Mouse (Mus musculus): ENCODE measurements around the gene Btbd9. TPM values are rescaled to one million over a fixed set of nuclear protein-coding genes. Genes with fewer than 3 reads are reported as not detected.
A peak's percentile ranks its signal among the peaks of the same experiment; 100 is the strongest.
"Not testable (repeated sequence)": the region's sequence is repeated elsewhere in the genome, so short reads cannot be mapped to it uniquely, and the experiment has no call there.

Btbd9 gene
- polyA plus RNA-seq, 1 experiment from 2014 or later = 150 TPM

GRCm38 (mm10) chr17:30539098-30539497 is 37.2 kb downstream of the Btbd9 start:
- Histone ChIP-seq H3K4me3 (no peak overlapping the region), H3K27ac (no peak overlapping the region), H3K36me3 (no peaks in the 10 kb centered on the region), H3K4me1 (replicated peaks) (peaks cover 38% of the 10 kb centered on the region), H3K4me2 (no peak overlapping the region), H3K9me3 (no peaks in the 10 kb centered on the region), H3K27me3 (no peaks in the 10 kb centered on the region), H3K9ac (no peak overlapping the region)
- ATAC-seq (ENCODE audit: low FRiP score) = no peak
- WGBS = 56% methylated on average over 8 of the region's 8 CpGs

GRCm38 (mm10) chr17:30536651-30537050 is 39.6 kb downstream of the Btbd9 start:
- 48% methylated on average over 5 of the region's 5 CpGs for WGBS
- H3K27me3 ChIP-seq = no peaks in the 10 kb centered on the region

GRCm38 (mm10) chr17:30533098-30533497 is 43.2 kb downstream of the Btbd9 start:
- Histone ChIP-seq H3K9ac (no peak overlapping the region), H3K4me1 (replicated peaks) (peaks cover 23% of the 10 kb centered on the region), H3K4me3 (no peak overlapping the region), H3K36me3 (no peaks in the 10 kb centered on the region), H3K27ac (no peak overlapping the region), H3K4me2 (no peak overlapping the region), H3K27me3 (no peaks in the 10 kb centered on the region), H3K9me3 (no peaks in the 10 kb centered on the region)
- no peak for ATAC-seq (ENCODE audit: low FRiP score)
- WGBS = 94% methylated on average over 2 of the region's 2 CpGs

More at GRCm38 (mm10) chr17:30536651-30537050, 39.6 kb downstream of the Btbd9 start:
- H3K4me2 ChIP-seq = no peak overlapping the region
- ATAC-seq (ENCODE audit: low FRiP score) = no peak
- H3K36me3 ChIP-seq = no peaks in the 10 kb centered on the region
- no peaks in the 10 kb centered on the region for H3K9me3 ChIP-seq
- no peak overlapping the region for H3K27ac ChIP-seq
- no peak overlapping the region for H3K9ac ChIP-seq
- peaks cover 30% of the 10 kb centered on the region for H3K4me1 ChIP-seq (replicated peaks)
- H3K4me3 ChIP-seq = no peak overlapping the region

- 70% methylated on average over 4 of the region's 4 CpGs for WGBS
- Histone ChIP-seq H3K4me1 (replicated peaks) (peaks cover 16% of the 10 kb centered on the region), H3K9ac (no peak overlapping the region), H3K4me2 (no peak overlapping the region), H3K27ac (no peak overlapping the region), H3K9me3 (no peaks in the 10 kb centered on the region), H3K27me3 (no peaks in the 10 kb centered on the region), H3K4me3 (no peak overlapping the region), H3K36me3 (peaks cover 6% of the 10 kb centered on the region)
- ATAC-seq (ENCODE audit: low FRiP score) = no peak
Observed at GRCm38 (mm10) chr17:30530542-30530940, 45.7 kb downstream of the Btbd9 start.

GRCm38 (mm10) chr17:30529632-30530541 is 46.4 kb downstream of the Btbd9 start:
- Histone ChIP-seq H3K27ac (no peak overlapping the region), H3K36me3 (peaks cover 6% of the 10 kb centered on the region), H3K4me2 (no peak overlapping the region), H3K4me1 (replicated peaks) (peaks cover 15% of the 10 kb centered on the region), H3K9ac (no peak overlapping the region), H3K4me3 (no peak overlapping the region), H3K27me3 (no peaks in the 10 kb centered on the region), H3K9me3 (no peaks in the 10 kb centered on the region)
- 83% methylated on average over 12 of the region's 12 CpGs for WGBS
- no peak for ATAC-seq (ENCODE audit: low FRiP score)

- no peak for ATAC-seq (ENCODE audit: low FRiP score)
- H3K27ac ChIP-seq = 0 out of 2 replicates have a peak overlapping the region, but pooled peaks have one; percentile 35
- H3K36me3 ChIP-seq = peaks cover 14% of the 10 kb centered on the region
- no peak overlapping the region for H3K9ac ChIP-seq
- no peaks in the 10 kb centered on the region for H3K9me3 ChIP-seq
- H3K4me1 ChIP-seq (replicated peaks) = peaks cover 15% of the 10 kb centered on the region
- no peak overlapping the region for H3K4me3 ChIP-seq
- WGBS = 48% methylated on average over 6 of the region's 6 CpGs
- no peak overlapping the region for H3K4me2 ChIP-seq
- no peaks in the 10 kb centered on the region for H3K27me3 ChIP-seq
Observed at GRCm38 (mm10) chr17:30525405-30526295, 50.6 kb downstream of the Btbd9 start.

- Histone ChIP-seq H3K27ac (peak overlapping the region; percentile 23; the same call in 1 of the 2 replicates), H3K9ac (no peak overlapping the region), H3K36me3 (peaks cover 14% of the 10 kb centered on the region), H3K27me3 (no peaks in the 10 kb centered on the region), H3K4me3 (no peak overlapping the region), H3K9me3 (no peaks in the 10 kb centered on the region), H3K4me2 (no peak overlapping the region), H3K4me1 (replicated peaks) (peaks cover 4% of the 10 kb centered on the region)
- no peak for ATAC-seq (ENCODE audit: low FRiP score)
- 90% methylated on average over 7 of the region's 7 CpGs for WGBS
Observed at GRCm38 (mm10) chr17:30524451-30524850, 51.8 kb downstream of the Btbd9 start.

GRCm38 (mm10) chr17:30523783-30524182 is 52.5 kb downstream of the Btbd9 start:
- Histone ChIP-seq H3K9me3 (no peaks in the 10 kb centered on the region), H3K4me3 (no peak overlapping the region), H3K36me3 (peaks cover 14% of the 10 kb centered on the region), H3K27me3 (no peaks in the 10 kb centered on the region), H3K4me2 (no peak overlapping the region), H3K9ac (no peak overlapping the region), H3K27ac (no peak overlapping the region), H3K4me1 (replicated peaks) (peaks cover 4% of the 10 kb centered on the region)
- WGBS = 78% methylated on average over 2 of the region's 2 CpGs
- no peak for ATAC-seq (ENCODE audit: low FRiP score)

GRCm38 (mm10) chr17:30522406-30523078 is 53.7 kb downstream of the Btbd9 start:
- 98% methylated on average over 9 of the region's 9 CpGs for WGBS
- no peak overlapping the region for H3K9ac ChIP-seq
- H3K4me1 ChIP-seq (replicated peaks) = peaks cover 7% of the 10 kb centered on the region
- H3K4me2 ChIP-seq = no peak overlapping the region
- no peak overlapping the region for H3K27ac ChIP-seq
- peaks cover 14% of the 10 kb centered on the region for H3K36me3 ChIP-seq
- H3K9me3 ChIP-seq = no peaks in the 10 kb centered on the region
- H3K27me3 ChIP-seq = no peaks in the 10 kb centered on the region
- no peak overlapping the region for H3K4me3 ChIP-seq
- no peak for ATAC-seq (ENCODE audit: low FRiP score)

- H3K36me3 ChIP-seq = peaks cover 21% of the 10 kb centered on the region
- H3K4me1 ChIP-seq (replicated peaks); H3K27me3 ChIP-seq; ATAC-seq (ENCODE audit: low FRiP score); H3K4me3 ChIP-seq; H3K9me3 ChIP-seq; H3K27ac ChIP-seq; H3K9ac ChIP-seq; H3K4me2 ChIP-seq: not testable (repeated sequence)
- WGBS = 83% methylated on average over 2 of the region's 2 CpGs
Observed at GRCm38 (mm10) chr17:30519172-30519512, 57.1 kb downstream of the Btbd9 start.

GRCm38 (mm10) chr17:30518431-30519171 is 57.7 kb downstream of the Btbd9 start:
- 84% methylated on average over 8 of the region's 8 CpGs for WGBS
- Histone ChIP-seq H3K9ac (no peak overlapping the region), H3K4me1 (replicated peaks) (0 out of 2 replicates have a peak, but pooled peaks cover 6% of the 10 kb centered on the region), H3K27me3 (no peaks in the 10 kb centered on the region), H3K4me3 (no peak overlapping the region), H3K27ac (no peak overlapping the region), H3K9me3 (no peaks in the 10 kb centered on the region), H3K36me3 (peaks cover 21% of the 10 kb centered on the region), H3K4me2 (no peak overlapping the region)
- no peak for ATAC-seq (ENCODE audit: low FRiP score)
